Mouse (Mus musculus) heart, postnatal 0 days (tissue): ENCODE measurements at regions not wholly inside any gene's neighbourhood (a gene's known extent, or its start where the extent isn't known, plus 50 kb on each side); places are given as distances from the start of the nearest gene placed in this dataset.

Experiments used
- CTCF ChIP-seq: IDR thresholded peaks from 2 replicates; pipeline ENCODE4 v1.5.1; 2016; ENCODE audit warnings: antibody characterized with exemption, control low read depth, low read depth
- EP300 ChIP-seq: IDR thresholded peaks from 2 replicates; pipeline ENCODE4 v1.6.1; 2016; ENCODE audit warnings: antibody characterized with exemption, low read depth

GRCm38 (mm10) chr10:37480331-37480730, 341.6 kb upstream of the Marcks start:
- no peak for TF ChIP-seq EP300
- no peak for TF ChIP-seq CTCF
